In the genomic region with DNA sequence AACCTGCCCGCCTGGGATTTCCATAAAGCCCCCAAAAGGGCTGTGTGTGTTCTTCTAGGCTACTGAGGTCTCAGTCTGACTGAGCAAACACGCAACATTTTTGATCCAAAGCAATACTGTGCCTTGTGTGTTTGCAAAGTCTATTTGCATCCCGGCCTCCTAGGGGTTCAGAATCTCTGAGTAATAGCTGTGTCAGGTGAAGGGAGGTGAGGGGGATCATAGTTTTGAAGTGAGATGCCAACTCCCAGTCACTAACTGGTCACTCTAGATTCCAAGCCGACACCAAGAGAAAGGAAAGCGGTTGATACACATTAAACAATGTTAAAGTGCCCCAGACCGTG, we compare ENCODE assay signal across 8 mouse cellular contexts. TPM values are rescaled to one million over a fixed set of nuclear protein-coding genes. Genes with fewer than 3 reads are reported as not detected.
DNase-seq lines count a peak whose midpoint lies in the region; ATAC-seq and TF ChIP-seq lines count a peak whose summit lies in the region.

No protein-coding gene starts in this region.

- peak overlapping the region; percentile 64 for H3K4me3 ChIP-seq in kidney, postnatal 0 days (replicated peaks; ENCODE audit: low read depth, low read length)
- H3K4me3 ChIP-seq in embryonic facial prominence, embryonic 10.5 days, result peak overlapping the region; percentile 75
- H3K4me3 ChIP-seq in intestine, embryonic 14.5 days (ENCODE audit: low read depth, low read length), result peak overlapping the region; percentile 54
- peak overlapping the region; percentile 60 for H3K4me3 ChIP-seq in midbrain, postnatal 0 days (ENCODE audit: low read depth, low read length)

- no peak for DNase-seq in kidney, postnatal 0 days (ENCODE audit: low spot score)
- DNase-seq in kidney, postnatal 10 days, result no peak
- no peak for DNase-seq in embryonic facial prominence, embryonic 10.5 days (ENCODE audit: low spot score)
- DNase-seq in intestine, embryonic 14.5 days (ENCODE audit: low spot score), result peak; percentile 89
- no peak for DNase-seq in midbrain, postnatal 0 days (ENCODE audit: low spot score)
- no peak for DNase-seq in spleen, postnatal 10 days (ENCODE audit: low spot score in 2 of 2)
- no peak for DNase-seq in cerebellum, adult 8-10 months
- no peak for DNase-seq in gastrocnemius, postnatal 14 days

- H3K4me1 ChIP-seq in kidney, postnatal 0 days (replicated peaks; ENCODE audit: insufficient read depth, low read length), result peaks cover 17% of the 10 kb centered on the region
- H3K4me1 ChIP-seq in embryonic facial prominence, embryonic 10.5 days, result peaks cover 26% of the 10 kb centered on the region
- peaks cover 13% of the 10 kb centered on the region for H3K4me1 ChIP-seq in intestine, embryonic 14.5 days (replicated peaks; ENCODE audit: control insufficient read depth, insufficient read depth, low read length)
- H3K4me1 ChIP-seq in midbrain, postnatal 0 days (ENCODE audit: insufficient read depth, low read length), result peaks cover 8% of the 10 kb centered on the region

- H3K36me3 ChIP-seq in kidney, postnatal 0 days (ENCODE audit: insufficient read depth, low read length), result no peaks in the 10 kb centered on the region
- peaks cover 5% of the 10 kb centered on the region; the same call in 1 of the 2 replicates for H3K36me3 ChIP-seq in embryonic facial prominence, embryonic 10.5 days (replicated peaks)
- no peaks in the 10 kb centered on the region for H3K36me3 ChIP-seq in intestine, embryonic 14.5 days (ENCODE audit: control insufficient read depth, insufficient read depth, low read length)
- no peaks in the 10 kb centered on the region for H3K36me3 ChIP-seq in midbrain, postnatal 0 days (ENCODE audit: insufficient read depth, low read length)

- ATAC-seq in kidney, postnatal 0 days (replicated peaks; ENCODE audit: low FRiP score, low read depth), result no peak
- ATAC-seq in intestine, embryonic 14.5 days (replicated peaks; ENCODE audit: low FRiP score, low TSS enrichment, low read depth), result no peak; the same call in 1 of the 2 replicates
- no peak; the same call in 1 of the 2 replicates for ATAC-seq in midbrain, postnatal 0 days (ENCODE audit: low FRiP score)

- TF ChIP-seq CTCF in kidney, postnatal 0 days (IDR thresholded peaks at IDR 0.05; ENCODE audit: low read depth), result no peak
- 0 out of 2 replicates have a peak, but pooled peaks have one; percentile 1 for TF ChIP-seq CTCF in midbrain, postnatal 0 days (IDR thresholded peaks at IDR 0.05)

- 10% methylated on average over 6 of the region's 6 CpGs for WGBS in kidney, postnatal 0 days
- 32% methylated on average over 6 of the region's 6 CpGs for WGBS in embryonic facial prominence, embryonic 10.5 days
- 9% methylated on average over 6 of the region's 6 CpGs for WGBS in intestine, embryonic 14.5 days
- 16% methylated on average over 6 of the region's 6 CpGs for WGBS in midbrain, postnatal 0 days

- intact Hi-C loops in gastrocnemius, postnatal 14 days (cut with DNase I; ENCODE audit: low total_unique reads), result no loop called here

- peak overlapping the region; percentile 96 for H3K9ac ChIP-seq in kidney, postnatal 0 days (ENCODE audit: low read depth, low read length)
- H3K9ac ChIP-seq in intestine, embryonic 14.5 days (ENCODE audit: low read length), result peak overlapping the region; percentile 84
- H3K9ac ChIP-seq in midbrain, postnatal 0 days (replicated peaks; ENCODE audit: low read length, poor library complexity, severe bottlenecking), result peak overlapping the region; percentile 89

- H3K4me2 ChIP-seq in kidney, postnatal 0 days (ENCODE audit: low read length), result peak overlapping the region; percentile 82
- H3K4me2 ChIP-seq in intestine, embryonic 14.5 days (ENCODE audit: low read length), result peak overlapping the region; percentile 83
- peak overlapping the region; percentile 86 for H3K4me2 ChIP-seq in midbrain, postnatal 0 days (ENCODE audit: low read depth, low read length, poor library complexity, severe bottlenecking)

- no peaks in the 10 kb centered on the region for H3K9me3 ChIP-seq in kidney, postnatal 0 days (replicated peaks; ENCODE audit: low read length)
- no peaks in the 10 kb centered on the region for H3K9me3 ChIP-seq in embryonic facial prominence, embryonic 10.5 days
- no peaks in the 10 kb centered on the region for H3K9me3 ChIP-seq in intestine, embryonic 14.5 days (ENCODE audit: control insufficient read depth, low read length)
- no peaks in the 10 kb centered on the region for H3K9me3 ChIP-seq in midbrain, postnatal 0 days (ENCODE audit: low read length)

- peak overlapping the region; percentile 98 for H3K27ac ChIP-seq in kidney, postnatal 0 days
- peak overlapping the region; percentile 97 for H3K27ac ChIP-seq in embryonic facial prominence, embryonic 10.5 days (replicated peaks)
- H3K27ac ChIP-seq in intestine, embryonic 14.5 days (ENCODE audit: low read depth), result peak overlapping the region; percentile 94
- H3K27ac ChIP-seq in midbrain, postnatal 0 days (ENCODE audit: low read depth, low read length), result peak overlapping the region; percentile 96

- no peaks in the 10 kb centered on the region; the same call in 1 of the 2 replicates for H3K27me3 ChIP-seq in kidney, postnatal 0 days (ENCODE audit: insufficient read depth, low read length)
- no peaks in the 10 kb centered on the region for H3K27me3 ChIP-seq in embryonic facial prominence, embryonic 10.5 days (replicated peaks; ENCODE audit: low read depth, poor library complexity, severe bottlenecking)
- no peaks in the 10 kb centered on the region for H3K27me3 ChIP-seq in intestine, embryonic 14.5 days (replicated peaks; ENCODE audit: control insufficient read depth, insufficient read depth, low read length)
- no peaks in the 10 kb centered on the region for H3K27me3 ChIP-seq in midbrain, postnatal 0 days (ENCODE audit: insufficient read depth, low read length)

RNA-seq across cellular contexts. Expression of a gene that starts 6.3 kb away (rescaled TPM):
- polyA plus RNA-seq in kidney, postnatal 0 days (2015; fragmentation: Nextera tagmentation; extraction: Ambion mirVana), result 20.1 and 24.5 TPM in 2 replicates
- polyA plus RNA-seq in embryonic facial prominence, embryonic 10.5 days (2016; fragmentation: Nextera tagmentation; extraction: Ambion mirVana), result 23.7 and 24.1 TPM in 2 replicates
- polyA plus RNA-seq in intestine, embryonic 14.5 days (2014; fragmentation: Nextera tagmentation; extraction: Ambion mirVana), result 30.8 and 33.5 TPM in 2 replicates
- total RNA-seq in midbrain, postnatal 0 days (2014; rRNA removed), result 114 and 132 TPM in 2 replicates
- polyA plus RNA-seq in midbrain, postnatal 0 days (2015; fragmentation: Nextera tagmentation; extraction: Ambion mirVana), result 42.2 and 50.6 TPM in 2 replicates
- total RNA-seq in gastrocnemius, postnatal 14 days (2021), result 10 to 100 TPM; 15.7 to 19.8 TPM

RNA-seq across cellular contexts. Expression of a gene that starts 51.0 kb away (rescaled TPM):
- 10.0 and 12.1 TPM in 2 replicates for polyA plus RNA-seq in kidney, postnatal 0 days (2015; fragmentation: Nextera tagmentation; extraction: Ambion mirVana)
- 9.9 and 10.4 TPM in 2 replicates for polyA plus RNA-seq in embryonic facial prominence, embryonic 10.5 days (2016; fragmentation: Nextera tagmentation; extraction: Ambion mirVana)
- polyA plus RNA-seq in intestine, embryonic 14.5 days (2014; fragmentation: Nextera tagmentation; extraction: Ambion mirVana), result 7.9 and 8.9 TPM in 2 replicates
- total RNA-seq in midbrain, postnatal 0 days (2014; rRNA removed), result 78.9 and 91.8 TPM in 2 replicates
- polyA plus RNA-seq in midbrain, postnatal 0 days (2015; fragmentation: Nextera tagmentation; extraction: Ambion mirVana), result 27.1 and 28.5 TPM in 2 replicates
- total RNA-seq in gastrocnemius, postnatal 14 days (2021), result 1 to 10 TPM; 1.4 to 2.3 TPM
